In genomic region chr2:50044871-50045470, GRCm38 (mm10) we compare ENCODE assay signal across 19 mouse cellular contexts. TPM values are rescaled to one million over a fixed set of nuclear protein-coding genes. Genes with fewer than 3 reads are reported as not detected.
DNase-seq lines count a peak whose midpoint lies in the region; ATAC-seq and TF ChIP-seq lines count a peak whose summit lies in the region.
"Had no signal": no experiment of that assay in that cellular context is flagged by ENCODE, and none has a peak within 500 bp of the region (broad histone marks: within the 10 kb centered on the region; RNA-seq: fewer than 3 reads in every experiment).

No protein-coding gene starts in this region.

- TF ChIP-seq POLR2A in CH12.LX (IDR thresholded peaks at IDR 0.05; ENCODE audit: low read depth, low read length), result no peak

- no peak overlapping the region for H3K27ac ChIP-seq in CH12.LX (ENCODE audit: insufficient read depth, low read depth)
- H3K27ac ChIP-seq in forebrain, postnatal 0 days (ENCODE audit: low read depth, low read length), result no peak overlapping the region
- H3K27ac ChIP-seq: hindbrain, postnatal 0 days; liver, embryonic 13.5 days; lung, embryonic 15.5 days; macrophage had no signal

- no peak overlapping the region for H3K4me3 ChIP-seq in CH12.LX (replicated peaks in 1 of 3; ENCODE audit: low read depth in 2 of 3, low read length in 2 of 3, poor library complexity in 1 of 3)
- no peak overlapping the region for H3K4me3 ChIP-seq in forebrain, postnatal 0 days (ENCODE audit: low read depth, low read length)
- H3K4me3 ChIP-seq: heart, embryonic 12.5 days; liver, embryonic 13.5 days; lung, embryonic 15.5 days had no signal

- TF ChIP-seq CTCF in CH12.LX (conservative IDR thresholded peaks at IDR 0.05 in 1 of 2, IDR thresholded peaks at IDR 0.05 in 1 of 2; ENCODE audit: low read depth in 2 of 2, low read length in 2 of 2), result no peak
- TF ChIP-seq CTCF in forebrain, postnatal 0 days (IDR thresholded peaks at IDR 0.05; ENCODE audit: low read depth), result no peak

- H3K9ac ChIP-seq in CH12.LX (ENCODE audit: insufficient read depth, low read depth), result no peak overlapping the region
- H3K9ac ChIP-seq in forebrain, postnatal 0 days, result no peak overlapping the region
- H3K9ac ChIP-seq: liver, embryonic 13.5 days; lung, embryonic 15.5 days had no signal

- in situ Hi-C loops in CH12.LX (cut with MboI; ENCODE audit: low pct_ligation_motif_present, low pct_unique_long_range_greater_than_20kb, low sequenced_read_pairs), result no loop called here

- TF ChIP-seq RAD21 in CH12.LX (IDR thresholded peaks at IDR 0.05; ENCODE audit: low read depth, low read length), result no peak

- peak; percentile 49 to 70 for DNase-seq in frontal cortex, adult 2 months (ENCODE audit: extremely low spot score in 1 of 2, low spot score in 1 of 2)
- DNase-seq in frontal cortex, postnatal 14 days (ENCODE audit: low spot score in 2 of 2), result no peak
- no peak for DNase-seq in CH12.LX (ENCODE audit: extremely low read depth)
- peak; percentile 36 for DNase-seq in brain, embryonic 18.5 days (ENCODE audit: low read depth, low spot score)
- peak; percentile 67 for DNase-seq in forebrain, postnatal 0 days
- DNase-seq in kidney, postnatal 10 days, result no peak
- DNase-seq in thymus, postnatal 0 days (ENCODE audit: low spot score), result no peak
- no peak for DNase-seq in B cell, adult 2 months
- DNase-seq: cerebellum, adult 11 months; heart, postnatal 36 days; kidney, adult 18-20 months; kidney, postnatal 25 days; liver, embryonic 13.5 days; thymus, postnatal 14 days had no signal

- no peaks in the 10 kb centered on the region for H3K27me3 ChIP-seq in CH12.LX (replicated peaks)
- no peaks in the 10 kb centered on the region for H3K27me3 ChIP-seq in forebrain, postnatal 0 days (ENCODE audit: insufficient read depth, low read length)
- H3K27me3 ChIP-seq: heart, embryonic 12.5 days; liver, embryonic 13.5 days; lung, embryonic 15.5 days had no signal

- 25% methylated on average over 7 of the region's 7 CpGs for WGBS in forebrain, postnatal 0 days

- no peak for TF ChIP-seq EP300 in CH12.LX (IDR thresholded peaks at IDR 0.05; ENCODE audit: low read length)

- no peaks in the 10 kb centered on the region for H3K9me3 ChIP-seq in CH12.LX (replicated peaks; ENCODE audit: low read length)
- H3K9me3 ChIP-seq in forebrain, postnatal 0 days (ENCODE audit: low read length), result no peaks in the 10 kb centered on the region
- H3K9me3 ChIP-seq: heart, embryonic 12.5 days; liver, embryonic 13.5 days; lung, embryonic 15.5 days had no signal

- H3K4me2 ChIP-seq in CH12.LX (ENCODE audit: insufficient read depth, low read depth, poor library complexity, severe bottlenecking), result no peak overlapping the region
- no peak overlapping the region for H3K4me2 ChIP-seq in forebrain, postnatal 0 days (ENCODE audit: low read depth)
- H3K4me2 ChIP-seq: heart, embryonic 12.5 days; liver, embryonic 13.5 days; lung, embryonic 15.5 days; midbrain, embryonic 11.5 days had no signal

- H3K36me3 ChIP-seq in CH12.LX (replicated peaks in 1 of 2; ENCODE audit: control insufficient read depth in 1 of 2, insufficient read depth in 1 of 2, low read length in 1 of 2), result no peaks in the 10 kb centered on the region
- H3K36me3 ChIP-seq in forebrain, postnatal 0 days (ENCODE audit: insufficient read depth), result no peaks in the 10 kb centered on the region
- H3K36me3 ChIP-seq: heart, embryonic 12.5 days; liver, embryonic 13.5 days; lung, embryonic 15.5 days had no signal

- H3K79me2 ChIP-seq in CH12.LX (replicated peaks; ENCODE audit: control insufficient read depth, extremely low read depth, insufficient read depth, poor library complexity, severe bottlenecking), result no peaks in the 10 kb centered on the region

- peak; percentile 86 for ATAC-seq in forebrain, postnatal 0 days
- ATAC-seq: hindbrain, postnatal 0 days had no signal

- dilution Hi-C loops in CH12.LX (cut with MboI; ENCODE audit: extremely low pct_ligation_motif_present, extremely low pct_unique_long_range_greater_than_20kb, low sequenced_read_pairs), result no loop called here

- peaks cover 0 to 7% of the 10 kb centered on the region in 2 experiments; a peak in 1 of 4 replicates for H3K4me1 ChIP-seq in CH12.LX (ENCODE audit: control insufficient read depth in 1 of 2, insufficient read depth in 2 of 2)
- 0 out of 2 replicates have a peak, but pooled peaks cover 11% of the 10 kb centered on the region for H3K4me1 ChIP-seq in forebrain, postnatal 0 days (ENCODE audit: insufficient read depth)
- H3K4me1 ChIP-seq: liver, embryonic 13.5 days; lung, embryonic 15.5 days had no signal

TF ChIP-seq in CH12.LX, 34 proteins besides CTCF, POLR2A, EP300 and RAD21:
- TF ChIP-seq BHLHE40 (IDR thresholded peaks at IDR 0.05; ENCODE audit: low read depth, low read length), result peak; percentile 82
- no peak for TF ChIP-seq ZKSCAN1 (IDR thresholded peaks at IDR 0.05; ENCODE audit: borderline replicate concordance, low read depth, low read length)

RNA-seq across cellular contexts. Expression of gene Lypd6, which starts 21.3 kb away (rescaled TPM):
- 14.7 and 14.9 TPM in 2 replicates for polyA plus RNA-seq in frontal cortex, adult 2 months (2012; rRNA removed)
- total RNA-seq in CH12.LX (2012; rRNA removed) (not detected in 2 replicates), CH12.LX (2014; rRNA removed) (not detected in 2 replicates)
- polyA plus RNA-seq in CH12.LX (2012; ENCODE audit: insufficient read length, low read depth), result not detected in 2 replicates
- total RNA-seq in forebrain, postnatal 0 days (2014; rRNA removed), result 12.2 and 19.2 TPM in 2 replicates
- 14.1 and 17.2 TPM in 2 replicates for polyA plus RNA-seq in forebrain, postnatal 0 days (2015; fragmentation: Nextera tagmentation; extraction: Ambion mirVana)
- polyA plus RNA-seq in thymus, postnatal 0 days (2015; fragmentation: Nextera tagmentation; extraction: Ambion mirVana), result 0.61 and 0.67 TPM in 2 replicates
- polyA plus RNA-seq: macrophage had no signal

Comparison
In these comparisons a context has a peak if more than half of its experiments do, and no peak if none do; other contexts are left out.
1. DNase-seq: peak in frontal cortex, adult 2 months (2 of 2), brain, embryonic 18.5 days (single experiment) and forebrain, postnatal 0 days (single experiment); none in frontal cortex, postnatal 14 days (0 of 2), CH12.LX (single experiment), kidney, postnatal 10 days (single experiment), thymus, postnatal 0 days (single experiment) and B cell, adult 2 months (0 of 2).